Mouse (Mus musculus) liver, postnatal 0 days (tissue): Measurements from ENCODE around the gene Ccnt1.

Experiments
- CTCF ChIP-seq: sonication (generic); IDR thresholded peaks from 2 replicates; pipeline ENCODE4 v1.5.1; 2016; ENCODE audit warnings: antibody characterized with exemption, low read depth
- EP300 ChIP-seq: IDR thresholded peaks from 2 replicates; pipeline ENCODE4 v1.6.1; 2016; ENCODE audit warnings: antibody characterized with exemption, low read depth, mild to moderate bottlenecking

DNA sequence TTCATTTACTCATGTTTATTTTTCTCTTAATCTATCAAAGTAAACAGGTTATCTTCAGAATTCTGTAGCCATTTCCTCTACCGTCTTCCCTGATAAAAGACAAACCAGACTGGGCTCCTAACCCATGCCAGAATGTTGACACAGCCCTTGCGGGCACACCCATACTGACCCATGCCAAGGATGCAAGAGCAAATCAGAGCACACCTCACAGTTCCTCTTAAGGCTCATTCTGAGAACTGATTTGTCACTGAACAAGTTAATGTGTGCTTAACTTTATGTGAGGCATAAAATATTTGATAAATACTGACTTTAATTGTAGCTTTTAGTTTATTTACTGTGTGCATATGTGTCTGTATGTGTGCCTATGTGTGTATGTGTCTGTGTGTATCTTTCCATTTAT is 79.4 kb downstream of the Ccnt1 start:
- TF ChIP-seq CTCF (no peak), EP300 (no peak)
